Mouse (Mus musculus) retina, adult 2 months (tissue): ENCODE data around the gene Gpc6.

ENCODE experiments used
- DNase-seq: peaks from one replicate; pipeline ENCODE4 v3.0.0-alpha.2; 2012; ENCODE audit warnings: low read depth, low spot score

The Gpc6 gene

GRCm38 (mm10) chr14:117451391-117451991 is 526.4 kb downstream of the Gpc6 start:
- no peak for DNase-seq

- no peak for DNase-seq
These were observed 527.0 kb downstream of the Gpc6 start for GRCm38 (mm10) chr14:117452150-117452549.

- DNase-seq = no peak
These were observed 548.3 kb downstream of the Gpc6 start for GRCm38 (mm10) chr14:117473378-117473777.

- DNase-seq = no peak
These were observed 553.8 kb downstream of the Gpc6 start for GRCm38 (mm10) chr14:117478879-117479278.

- DNase-seq = no peak
These were observed 562.1 kb downstream of the Gpc6 start for GRCm38 (mm10) chr14:117487161-117487754.

GRCm38 (mm10) chr14:117490469-117490868 is 565.4 kb downstream of the Gpc6 start:
- no peak for DNase-seq

- no peak for DNase-seq
These were observed 570.0 kb downstream of the Gpc6 start for GRCm38 (mm10) chr14:117495118-117495517.

- no peak for DNase-seq
These were observed 573.7 kb downstream of the Gpc6 start for GRCm38 (mm10) chr14:117498785-117499184.

- DNase-seq = no peak
These were observed 574.2 kb downstream of the Gpc6 start for GRCm38 (mm10) chr14:117499354-117499753.

GRCm38 (mm10) chr14:117514829-117515228 is 589.7 kb downstream of the Gpc6 start:
- DNase-seq = no peak

GRCm38 (mm10) chr14:117519574-117519973 is 594.5 kb downstream of the Gpc6 start:
- no peak for DNase-seq

GRCm38 (mm10) chr14:117520706-117521105 is 595.6 kb downstream of the Gpc6 start:
- no peak for DNase-seq

- DNase-seq = no peak
These were observed 600.0 kb downstream of the Gpc6 start for GRCm38 (mm10) chr14:117525133-117525532.

- DNase-seq = no peak
These were observed 601.9 kb downstream of the Gpc6 start for GRCm38 (mm10) chr14:117527053-117527452.

- no peak for DNase-seq
These were observed 604.3 kb downstream of the Gpc6 start for GRCm38 (mm10) chr14:117529439-117529838.

- no peak for DNase-seq
These were observed 627.7 kb downstream of the Gpc6 start for GRCm38 (mm10) chr14:117552776-117553175.

GRCm38 (mm10) chr14:117556715-117557320 is 631.7 kb downstream of the Gpc6 start:
- no peak for DNase-seq

GRCm38 (mm10) chr14:117562146-117562545 is 637.0 kb downstream of the Gpc6 start:
- DNase-seq = no peak

GRCm38 (mm10) chr14:117569278-117569677 is 644.2 kb downstream of the Gpc6 start:
- no peak for DNase-seq

GRCm38 (mm10) chr14:117572213-117572612 is 647.1 kb downstream of the Gpc6 start:
- no peak for DNase-seq

- no peak for DNase-seq
These were observed 649.1 kb downstream of the Gpc6 start for GRCm38 (mm10) chr14:117574216-117574615.

- DNase-seq = no peak
These were observed 656.6 kb downstream of the Gpc6 start for GRCm38 (mm10) chr14:117581740-117582139.

- no peak for DNase-seq
These were observed 674.6 kb downstream of the Gpc6 start for GRCm38 (mm10) chr14:117599758-117600157.
